Mouse (Mus musculus): ENCODE measurements around the gene Trpv1. TPM values are rescaled to one million over a fixed set of nuclear protein-coding genes. Genes with fewer than 3 reads are reported as not detected.

Trpv1 gene
- total RNA-seq, 2 experiments from 2014 or later = 0.27 TPM; not detected in 1

GRCm38 (mm10) chr11:73289621-73290020, 55.5 kb downstream of the Trpv1 start:
- H3K4me3 ChIP-seq = no peak overlapping the region
- DNase-seq (ENCODE audit: extremely low spot score in 1 of 2, low spot score in 2 of 2) = no peak
- TF ChIP-seq CTCF (IDR thresholded peaks at IDR 0.05) = no peak
- H3K27ac ChIP-seq = peak overlapping the region; percentile 33; the same call in 1 of the 2 replicates
- intact Hi-C loops (cut with DNase I) = no loop called here

- intact Hi-C loops (cut with DNase I) = no loop called here
- TF ChIP-seq CTCF (IDR thresholded peaks at IDR 0.05) = no peak
- peak overlapping the region; percentile 16; the same call in 1 of the 2 replicates for H3K27ac ChIP-seq
- H3K4me3 ChIP-seq = no peak overlapping the region
- DNase-seq (ENCODE audit: extremely low spot score in 1 of 2, low spot score in 2 of 2) = no peak
Observed at GRCm38 (mm10) chr11:73303123-73303522, 69.0 kb downstream of the Trpv1 start.

Other genes starting within 250 kb of the Trpv1 start
- under 1 TPM; 0.20 to 0.40 TPM for gene P2rx1, start 235.2 kb upstream of the Trpv1 start, total RNA-seq (2021)
- gene Camkk1, start 215.3 kb upstream of the Trpv1 start, total RNA-seq (2021) = 100 to 1,000 TPM; 118 to 126 TPM
- gene Ncbp3, start 186.5 kb upstream of the Trpv1 start, total RNA-seq (2021) = 10 to 100 TPM; 10.3 to 10.7 TPM
- not detected for gene Itgae, start 143.7 kb upstream of the Trpv1 start, total RNA-seq (2021)
- gene Haspin, start 96.0 kb upstream of the Trpv1 start, total RNA-seq (2021) = under 1 TPM in 1 of 2 experiments, not detected in 1; 0.19 TPM
- 1 to 10 TPM in 1 of 2 experiments, under 1 TPM in 1; 0.70 to 1.1 TPM for gene P2rx5, start 73.9 kb upstream of the Trpv1 start, total RNA-seq (2021)
- gene Emc6, start 57.3 kb upstream of the Trpv1 start, total RNA-seq (2021) = 10 to 100 TPM; 54.6 to 55.2 TPM
- 1 to 10 TPM; 9.4 to 9.6 TPM for gene Tax1bp3, start 57.2 kb upstream of the Trpv1 start, total RNA-seq (2021)
- gene Ctns, start 35.2 kb upstream of the Trpv1 start, total RNA-seq (2021) = 10 to 100 TPM; 19.3 to 20.2 TPM
- 1 to 10 TPM; 2.7 to 2.9 TPM for gene Shpk, start 34.8 kb upstream of the Trpv1 start, total RNA-seq (2021)
- gene Trpv3, start 33.1 kb downstream of the Trpv1 start, total RNA-seq (2021) = under 1 TPM; 0.26 to 0.50 TPM
- gene Aspa, start 95.3 kb downstream of the Trpv1 start, total RNA-seq (2021) = 10 to 100 TPM in 1 of 2 experiments, 1 to 10 TPM in 1; 8.9 to 10.4 TPM
- gene Gm49340, start 95.4 kb downstream of the Trpv1 start, total RNA-seq (2021) = not detected
- gene Spata22, start 95.4 kb downstream of the Trpv1 start, total RNA-seq (2021) = not detected
- gene Olfr20, start 116.5 kb downstream of the Trpv1 start, total RNA-seq (2021) = not detected
- not detected for gene Olfr376, start 137.0 kb downstream of the Trpv1 start, total RNA-seq (2021)
- not detected for gene Olfr1, start 165.3 kb downstream of the Trpv1 start, total RNA-seq (2021)
- gene Olfr378, start 194.2 kb downstream of the Trpv1 start, total RNA-seq (2021) = not detected
- not detected for gene Olfr380, start 223.2 kb downstream of the Trpv1 start, total RNA-seq (2021)